Mouse (Mus musculus) heart, embryonic 16.5 days (tissue): ENCODE results near the gene Kbtbd4. TPM values are rescaled to one million over a fixed set of nuclear protein-coding genes. Genes with fewer than 3 reads are reported as not detected.
"Not testable (repeated sequence)": the region's sequence is repeated elsewhere in the genome, so short reads cannot be mapped to it uniquely, and the experiment has no call there.

Experiments
- ATAC-seq: fragments of 200-750 bp; cut with Nextera tagmentation; replicated peaks from 2 replicates; pipeline ENCODE4 v1.8.0; 2017; ENCODE audit warnings: moderate number of reproducible peaks; ENCODE audit not compliant: insufficient read depth, low FRiP score; ENCODE audit errors: extremely low read depth
- H3K27ac ChIP-seq: fragments of 300-500 bp; sonication (generic); 2 replicates; pipeline ENCODE4 v1.5.1; 2014; ENCODE audit warnings: mild to moderate bottlenecking, low read length, control low read depth, moderate library complexity
- H3K27me3 ChIP-seq: fragments of 300-500 bp; sonication (generic); 2 replicates; pipeline ENCODE4 v1.6.1; 2014; ENCODE audit warnings: low read length, mixed read lengths; ENCODE audit not compliant: control insufficient read depth, insufficient read depth
- H3K36me3 ChIP-seq: fragments of 300-500 bp; sonication (generic); 2 replicates; pipeline ENCODE4 v1.6.1; 2014; ENCODE audit not compliant: control insufficient read depth, insufficient read depth
- H3K4me1 ChIP-seq: fragments of 300-500 bp; sonication (generic); 2 replicates; pipeline ENCODE4 v1.6.1; 2014; ENCODE audit warnings: low read length, mixed read lengths; ENCODE audit not compliant: control insufficient read depth, insufficient read depth
- H3K4me2 ChIP-seq: fragments of 300-500 bp; sonication (generic); 2 replicates; pipeline ENCODE4 v1.6.1; 2014; ENCODE audit warnings: low read depth, mild to moderate bottlenecking, control low read depth, low read length
- H3K4me3 ChIP-seq: fragments of 300-500 bp; sonication (generic); 2 replicates; pipeline ENCODE4 v1.5.1; 2014; ENCODE audit warnings: mild to moderate bottlenecking, control low read depth, low read length
- H3K9ac ChIP-seq: fragments of 300-500 bp; sonication (generic); 2 replicates; pipeline ENCODE4 v1.6.1; 2014; ENCODE audit warnings: low read length, control low read depth
- H3K9me3 ChIP-seq: fragments of 300-500 bp; sonication (generic); replicated peaks from 2 replicates; pipeline ENCODE4 v1.6.1; 2016; ENCODE audit warnings: low read length; ENCODE audit not compliant: control insufficient read depth
- WGBS: fragments of 180-500 bp; shearing (Covaris S2); extraction: QIAGEN DNeasy Blood & Tissue Kit; methylation state at CpG from one replicate; pipeline ENCODE4 v1.1.7; 2014; 5-methylcytosine and 5-hydroxymethylcytosine counted together
- polyA plus RNA-seq: library from polyadenylated mRNA; unstranded; fragments of >200 nt; fragmentation: Nextera tagmentation; extraction: Ambion mirVana; gene quantifications from 2 replicates; pipeline ENCODE4 v1.2.1, GENCODE M21; 2015

Kbtbd4 gene
- polyA plus RNA-seq, 1 experiment from 2014 or later, result 29.1 TPM

DNA sequence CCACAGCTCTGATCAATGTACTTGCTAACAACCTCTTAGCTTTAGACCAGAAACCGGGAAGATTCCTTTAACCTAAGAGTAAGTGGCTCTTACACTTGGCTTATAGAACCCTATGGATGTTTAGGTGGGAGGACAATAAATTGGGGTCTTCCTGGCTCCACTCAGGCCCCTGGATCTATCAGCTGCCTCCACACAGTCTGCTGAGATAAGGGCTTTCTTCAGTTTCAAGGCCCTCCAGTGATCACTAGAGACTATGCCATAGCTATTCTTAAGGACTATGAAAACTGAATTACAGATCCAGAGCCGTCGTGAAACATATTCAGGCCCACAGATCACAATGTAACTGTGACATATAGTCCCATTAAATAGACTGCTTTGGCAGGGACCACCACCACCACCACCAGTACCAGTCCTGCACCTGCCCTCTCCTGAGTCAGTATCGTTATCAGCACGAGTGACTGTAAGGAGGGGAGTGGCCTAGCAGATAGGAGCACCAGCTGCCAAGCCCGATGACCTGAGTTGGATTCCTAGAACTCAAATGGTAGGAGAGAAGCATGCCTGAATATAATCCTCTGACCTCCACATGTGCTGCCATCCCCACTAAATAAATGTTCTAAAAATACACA is 10.8 kb upstream of the Kbtbd4 start:
- Histone ChIP-seq H3K27me3 (peaks cover 6% of the 10 kb centered on the region; the same call in 1 of the 2 replicates), H3K9ac (no peak overlapping the region), H3K27ac (no peak overlapping the region), H3K36me3 (peaks cover 37% of the 10 kb centered on the region), H3K4me3 (no peak overlapping the region), H3K4me1 (peaks cover 2% of the 10 kb centered on the region; the same call in 1 of the 2 replicates), H3K9me3 (no peaks in the 10 kb centered on the region), H3K4me2 (no peak overlapping the region)
- 60% methylated on average over 6 of the region's 6 CpGs for WGBS
- no peak for ATAC-seq

GRCm38 (mm10) chr2:90894299-90894677 is 10.3 kb upstream of the Kbtbd4 start:
- H3K4me1 ChIP-seq, H3K9me3 ChIP-seq, H3K27ac ChIP-seq, ATAC-seq, H3K27me3 ChIP-seq, H3K9ac ChIP-seq, H3K4me2 ChIP-seq, H3K4me3 ChIP-seq: not testable (repeated sequence)
- H3K36me3 ChIP-seq, result peaks cover 41% of the 10 kb centered on the region
- WGBS, result 85% methylated on average over 3 of the region's 3 CpGs

DNA sequence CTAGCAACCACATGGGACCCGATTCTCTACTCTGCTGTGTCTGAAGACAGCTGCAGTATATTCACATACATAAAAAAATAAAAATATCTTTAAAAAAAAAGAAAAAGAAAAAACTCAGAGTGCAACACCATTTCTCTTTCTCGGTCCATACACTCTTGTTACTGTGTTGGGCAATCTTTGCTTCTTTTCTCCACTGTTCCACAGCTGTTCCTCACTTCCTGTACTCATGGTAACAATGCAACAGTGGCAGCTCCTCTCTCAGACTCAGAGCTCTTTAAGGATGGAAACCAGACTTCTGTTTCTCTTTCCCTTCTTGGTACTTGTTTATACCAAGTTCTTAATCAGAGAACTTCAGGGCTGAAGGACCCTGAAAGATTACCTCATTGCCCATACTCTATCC is 1.1 kb upstream of the Kbtbd4 start:
- no peak for ATAC-seq
- 74% methylated on average over 2 of the region's 2 CpGs for WGBS
- Histone ChIP-seq H3K27ac (peak overlapping the region; percentile 97), H3K4me2 (peak overlapping the region; percentile 86), H3K36me3 (peaks cover 26% of the 10 kb centered on the region), H3K4me1 (peaks cover 18% of the 10 kb centered on the region), H3K27me3 (no peaks in the 10 kb centered on the region), H3K9ac (peak overlapping the region; percentile 99), H3K4me3 (peak overlapping the region; percentile 98), H3K9me3 (no peaks in the 10 kb centered on the region)

- peak overlapping the region; percentile 99 for H3K9ac ChIP-seq
- no peaks in the 10 kb centered on the region for H3K27me3 ChIP-seq
- under 1% methylated on average over 21 of the region's 21 CpGs for WGBS
- H3K9me3 ChIP-seq, result no peaks in the 10 kb centered on the region
- peaks cover 21% of the 10 kb centered on the region for H3K4me1 ChIP-seq
- H3K4me3 ChIP-seq, result peak overlapping the region; percentile 98
- peak overlapping the region; percentile 97 for H3K27ac ChIP-seq
- peaks cover 32% of the 10 kb centered on the region for H3K36me3 ChIP-seq
- no peak; the same call in 1 of the 2 replicates for ATAC-seq
- H3K4me2 ChIP-seq, result peak overlapping the region; percentile 70
These were observed 300 bp downstream of the Kbtbd4 start for GRCm38 (mm10) chr2:90904856-90905224.

DNA sequence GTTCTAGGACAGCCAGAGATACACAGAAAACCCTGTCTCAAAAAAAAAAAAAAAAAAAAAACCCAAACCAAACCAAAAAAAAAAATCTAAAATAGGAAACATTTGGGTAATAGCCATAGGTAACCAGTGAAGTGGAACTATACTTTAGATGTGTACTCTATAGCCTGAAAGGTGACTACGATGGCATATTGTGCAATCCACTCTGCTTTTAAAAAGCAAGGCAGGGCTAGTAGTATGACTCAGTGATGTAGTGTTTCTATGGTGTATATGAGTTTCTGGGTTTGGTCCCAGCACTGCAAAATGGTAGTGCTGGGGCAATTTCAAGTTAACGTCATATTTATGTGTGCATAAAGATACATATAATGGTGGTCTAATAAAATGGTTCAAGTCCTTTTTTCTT is 2.2 kb downstream of the Kbtbd4 start:
- H3K36me3 ChIP-seq, result peaks cover 38% of the 10 kb centered on the region
- no peak overlapping the region for H3K9ac ChIP-seq
- H3K27me3 ChIP-seq, result no peaks in the 10 kb centered on the region
- peaks cover 21% of the 10 kb centered on the region for H3K4me1 ChIP-seq
- H3K4me3 ChIP-seq, result no peak overlapping the region
- no peak for ATAC-seq
- H3K9me3 ChIP-seq, result no peaks in the 10 kb centered on the region
- no peak overlapping the region for H3K4me2 ChIP-seq
- WGBS, result 93% methylated on average over 2 of the region's 2 CpGs
- H3K27ac ChIP-seq, result no peak overlapping the region

DNA sequence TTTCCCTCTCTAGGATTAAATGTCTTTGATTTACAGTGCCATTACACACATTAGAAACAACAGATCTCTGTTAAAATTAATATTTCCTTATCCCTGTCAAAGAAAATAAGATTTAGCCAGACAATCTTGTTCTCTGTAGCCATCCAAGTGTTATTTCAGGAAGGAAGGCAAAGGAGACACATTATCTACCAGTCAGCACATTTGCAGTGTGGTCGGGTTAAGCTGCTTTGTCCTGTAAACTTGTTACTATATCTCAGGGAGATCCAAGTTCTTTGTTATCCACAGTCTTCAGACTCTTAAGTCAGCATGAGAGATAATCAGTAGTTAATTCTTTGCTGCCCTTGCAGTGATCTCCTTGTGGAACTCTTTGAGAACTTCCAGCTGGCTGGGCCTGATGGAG is 6.3 kb downstream of the Kbtbd4 start:
- H3K9me3 ChIP-seq, result no peaks in the 10 kb centered on the region
- no peak overlapping the region for H3K4me2 ChIP-seq
- H3K4me3 ChIP-seq, result no peak overlapping the region
- 62% methylated on average over 1 of the region's 1 CpGs for WGBS
- H3K4me1 ChIP-seq, result peaks cover 17% of the 10 kb centered on the region
- no peak for ATAC-seq
- H3K27ac ChIP-seq, result no peak overlapping the region
- H3K36me3 ChIP-seq, result peaks cover 36% of the 10 kb centered on the region
- H3K27me3 ChIP-seq, result no peaks in the 10 kb centered on the region
- no peak overlapping the region for H3K9ac ChIP-seq

- H3K27ac ChIP-seq, result no peak overlapping the region
- no peaks in the 10 kb centered on the region for H3K9me3 ChIP-seq
- 68% methylated on average over 1 of the region's 1 CpGs for WGBS
- no peaks in the 10 kb centered on the region for H3K27me3 ChIP-seq
- no peak for ATAC-seq
- H3K4me2 ChIP-seq, result no peak overlapping the region
- H3K4me3 ChIP-seq, result no peak overlapping the region
- no peak overlapping the region for H3K9ac ChIP-seq
- peaks cover 36% of the 10 kb centered on the region for H3K36me3 ChIP-seq
- peaks cover 24% of the 10 kb centered on the region for H3K4me1 ChIP-seq
These were observed 7.1 kb downstream of the Kbtbd4 start for GRCm38 (mm10) chr2:90911668-90912067.

- Histone ChIP-seq H3K4me2 (no peak overlapping the region), H3K9ac (no peak overlapping the region), H3K9me3 (no peaks in the 10 kb centered on the region), H3K27ac (peak overlapping the region; percentile 30; the same call in 1 of the 2 replicates), H3K36me3 (peaks cover 32% of the 10 kb centered on the region), H3K4me3 (no peak overlapping the region), H3K27me3 (no peaks in the 10 kb centered on the region), H3K4me1 (peaks cover 29% of the 10 kb centered on the region)
- ATAC-seq, result peak; percentile 44; the same call in 1 of the 2 replicates
- WGBS, result 21% methylated on average over 2 of the region's 2 CpGs
These were observed 9.1 kb downstream of the Kbtbd4 start for GRCm38 (mm10) chr2:90913671-90914070.

DNA sequence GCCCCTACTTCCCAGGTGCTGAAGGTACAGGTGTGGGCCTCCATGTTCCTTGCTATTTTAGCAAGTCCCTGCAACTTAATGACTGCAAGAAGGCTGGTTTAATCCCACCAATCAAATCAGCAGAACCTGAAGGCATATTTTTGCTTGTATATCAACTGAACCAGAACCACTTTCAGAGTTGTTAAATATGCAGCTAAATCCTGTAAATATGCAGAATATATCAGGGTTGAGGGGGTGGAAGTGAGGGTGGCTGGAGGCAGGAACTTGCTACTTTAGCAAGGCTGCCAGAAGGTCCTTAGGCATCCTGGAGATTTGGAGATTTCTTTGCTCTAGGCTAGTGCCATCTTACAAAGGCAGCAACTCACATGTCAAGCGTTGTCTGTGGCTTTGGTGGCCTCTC is 11.0 kb downstream of the Kbtbd4 start:
- H3K9me3 ChIP-seq, result no peaks in the 10 kb centered on the region
- no peak overlapping the region for H3K4me3 ChIP-seq
- 83% methylated on average over 1 of the region's 1 CpGs for WGBS
- H3K36me3 ChIP-seq, result peaks cover 16% of the 10 kb centered on the region
- no peak overlapping the region for H3K27ac ChIP-seq
- ATAC-seq, result no peak
- peaks cover 26% of the 10 kb centered on the region for H3K4me1 ChIP-seq
- H3K4me2 ChIP-seq, result peak overlapping the region; percentile 86; the same call in 1 of the 2 replicates
- H3K27me3 ChIP-seq, result no peaks in the 10 kb centered on the region
- H3K9ac ChIP-seq, result no peak overlapping the region
